Mouse (Mus musculus) stomach, postnatal 0 days (tissue): ENCODE measurements around the gene Atp1a2. TPM values are rescaled to one million over a fixed set of nuclear protein-coding genes. Genes with fewer than 3 reads are reported as not detected.

Experiments used
- ATAC-seq: fragments of 200-750 bp; cut with Nextera tagmentation; 2 replicates; pipeline ENCODE4 v1.8.0; 2017; ENCODE audit not compliant: low FRiP score, low TSS enrichment
- DNase-seq: peaks from one replicate; pipeline ENCODE4 v3.0.0-alpha.2; 2016; ENCODE audit warnings: low spot score
- H3K27ac ChIP-seq: fragments of 300-500 bp; sonication (generic); replicated peaks from 2 replicates; pipeline ENCODE4 v1.5.1; 2014; ENCODE audit warnings: mild to moderate bottlenecking, control low read depth
- H3K27me3 ChIP-seq: fragments of 300-500 bp; sonication (generic); 2 replicates; pipeline ENCODE4 v1.6.1; 2014; ENCODE audit warnings: low read length; ENCODE audit not compliant: control insufficient read depth, insufficient read depth
- H3K36me3 ChIP-seq: fragments of 300-500 bp; sonication (generic); 2 replicates; pipeline ENCODE4 v1.6.1; 2014; ENCODE audit warnings: low read length, mixed read lengths; ENCODE audit not compliant: control insufficient read depth, insufficient read depth
- H3K4me1 ChIP-seq: fragments of 300-500 bp; sonication (generic); replicated peaks from 2 replicates; pipeline ENCODE4 v1.6.1; 2014; ENCODE audit warnings: antibody characterized with exemption; ENCODE audit not compliant: control insufficient read depth, insufficient read depth
- H3K4me2 ChIP-seq: fragments of 300-500 bp; sonication (generic); replicated peaks from 2 replicates; pipeline ENCODE4 v1.6.1; 2014; ENCODE audit warnings: low read depth, mild to moderate bottlenecking, control low read depth, moderate library complexity
- H3K4me3 ChIP-seq: fragments of 300-500 bp; sonication (generic); 2 replicates; pipeline ENCODE4 v1.5.1; 2014; ENCODE audit warnings: low read depth, low read length, control low read depth
- H3K9ac ChIP-seq: fragments of 300-500 bp; sonication (generic); 2 replicates; pipeline ENCODE4 v1.6.1; 2014; ENCODE audit warnings: mild to moderate bottlenecking, low read length, control low read depth, mixed read lengths
- H3K9me3 ChIP-seq: fragments of 300-500 bp; sonication (generic); 2 replicates; pipeline ENCODE4 v1.6.1; 2016; ENCODE audit warnings: low read length; ENCODE audit not compliant: control insufficient read depth
- CTCF ChIP-seq: IDR thresholded peaks from 2 replicates; pipeline ENCODE4 v1.5.1; 2016; ENCODE audit warnings: antibody characterized with exemption, low read depth, mild to moderate bottlenecking, moderate library complexity
- EP300 ChIP-seq: optimal IDR thresholded peaks from 2 replicates; pipeline ENCODE3; 2016; ENCODE audit warnings: antibody characterized with exemption
- WGBS: fragments of 180-500 bp; shearing (Covaris S2); extraction: QIAGEN DNeasy Blood & Tissue Kit; methylation state at CpG from one replicate; pipeline ENCODE4 v1.1.7; 2014; 5-methylcytosine and 5-hydroxymethylcytosine counted together
- polyA plus RNA-seq: library from polyadenylated mRNA; unstranded; fragments of >200 nt; fragmentation: Nextera tagmentation; extraction: Ambion mirVana; gene quantifications from 2 replicates; pipeline ENCODE4 v1.2.1, GENCODE M21; 2015

Gene Atp1a2
- polyA plus RNA-seq, 1 experiment from 2014 or later: 3.1 TPM

DNA sequence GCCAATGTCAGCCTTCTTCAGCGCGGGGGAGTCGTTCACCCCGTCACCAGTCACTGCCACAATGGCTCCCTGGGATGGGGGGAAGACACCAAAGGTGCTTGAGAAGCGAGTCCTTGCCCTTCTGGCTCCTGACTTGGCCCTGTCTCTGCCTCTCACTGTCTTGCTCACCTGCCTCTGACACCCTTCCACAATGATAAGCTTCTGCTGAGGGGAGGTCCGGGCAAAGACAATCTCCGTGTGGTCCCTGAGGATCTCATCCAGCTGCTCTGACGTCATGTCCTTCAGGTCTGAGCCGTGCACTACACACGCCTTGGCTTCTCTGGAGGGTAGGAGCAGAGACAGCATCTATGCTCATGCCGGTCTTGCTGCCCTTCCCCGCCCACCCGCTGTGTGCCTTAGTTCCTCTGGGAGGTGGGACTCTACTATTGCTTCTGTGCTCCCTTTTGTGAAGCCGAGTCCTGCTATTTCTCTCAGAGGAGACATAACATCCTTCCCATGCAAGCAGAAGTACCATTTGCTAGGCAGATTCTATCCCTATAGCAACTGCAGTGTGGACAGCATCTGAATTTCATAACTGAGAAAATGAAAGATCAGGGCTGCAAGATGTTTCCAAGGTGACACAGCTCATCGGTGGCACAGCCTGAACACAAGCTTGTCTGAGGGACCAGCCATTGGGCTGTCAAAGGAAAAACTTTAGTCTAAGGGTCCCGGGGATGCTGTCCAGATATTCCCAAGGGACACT lies 17.9 kb downstream of the Atp1a2 start:
- Histone ChIP-seq H3K27ac (no peak overlapping the region), H3K4me2 (no peak overlapping the region), H3K9me3 (no peaks in the 10 kb centered on the region), H3K4me3 (no peak overlapping the region), H3K27me3 (no peaks in the 10 kb centered on the region), H3K36me3 (no peaks in the 10 kb centered on the region; the same call in 1 of the 2 replicates), H3K4me1 (no peaks in the 10 kb centered on the region), H3K9ac (no peak overlapping the region)
- whole genome bisulfite sequencing: 75% methylated on average over 16 of the region's 16 CpGs
- no peak for DNase-seq
- no peak; the same call in 1 of the 2 replicates for ATAC-seq
- TF ChIP-seq EP300: no peak
- no peak for TF ChIP-seq CTCF

DNA sequence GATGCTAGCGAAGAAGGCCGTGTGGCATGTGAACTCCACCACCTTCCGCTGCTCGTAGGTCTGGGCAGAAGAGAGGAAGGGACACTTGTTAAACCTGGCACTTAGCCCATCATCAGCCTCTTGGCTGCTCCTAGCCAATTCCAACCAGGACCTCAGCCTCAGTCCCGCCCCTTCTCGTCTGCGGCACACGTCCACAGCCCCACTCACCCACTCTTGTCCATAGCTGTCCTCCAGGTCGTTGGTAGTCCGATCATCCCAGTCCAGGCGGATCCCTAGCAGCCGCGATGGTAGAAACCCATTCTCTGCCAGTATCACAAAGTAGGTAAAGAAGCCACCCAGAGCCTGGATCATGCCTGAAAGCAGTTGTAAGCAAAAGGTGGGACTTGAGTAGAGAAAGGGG lies 19.5 kb downstream of the Atp1a2 start:
- TF ChIP-seq CTCF: no peak
- no peak for TF ChIP-seq EP300
- H3K36me3 ChIP-seq: no peaks in the 10 kb centered on the region; the same call in 1 of the 2 replicates
- H3K4me1 ChIP-seq: no peaks in the 10 kb centered on the region
- H3K4me2 ChIP-seq: no peak overlapping the region
- H3K9ac ChIP-seq: no peak overlapping the region
- ATAC-seq: no peak
- H3K4me3 ChIP-seq: no peak overlapping the region
- H3K9me3 ChIP-seq: no peaks in the 10 kb centered on the region
- WGBS: 90% methylated on average over 13 of the region's 13 CpGs
- no peaks in the 10 kb centered on the region for H3K27me3 ChIP-seq
- no peak overlapping the region for H3K27ac ChIP-seq
- DNase-seq: no peak

- Histone ChIP-seq H3K9ac (no peak overlapping the region), H3K36me3 (no peaks in the 10 kb centered on the region; the same call in 1 of the 2 replicates), H3K4me3 (no peak overlapping the region), H3K9me3 (no peaks in the 10 kb centered on the region), H3K4me2 (no peak overlapping the region), H3K4me1 (no peaks in the 10 kb centered on the region), H3K27ac (no peak overlapping the region), H3K27me3 (no peaks in the 10 kb centered on the region)
- DNase-seq: no peak
- ATAC-seq: no peak
- TF ChIP-seq CTCF: no peak
- TF ChIP-seq EP300: no peak
- WGBS: 66% methylated on average over 3 of the region's 3 CpGs
These were observed 20.7 kb downstream of the Atp1a2 start for GRCm38 (mm10) chr1:172277172-172277571.

- no peaks in the 10 kb centered on the region for H3K9me3 ChIP-seq
- H3K27ac ChIP-seq: no peak overlapping the region
- 69% methylated on average over 5 of the region's 5 CpGs for WGBS
- no peak for TF ChIP-seq EP300
- TF ChIP-seq CTCF: no peak
- H3K4me1 ChIP-seq: no peaks in the 10 kb centered on the region
- H3K36me3 ChIP-seq: no peaks in the 10 kb centered on the region; the same call in 1 of the 2 replicates
- H3K27me3 ChIP-seq: no peaks in the 10 kb centered on the region
- no peak for ATAC-seq
- H3K4me2 ChIP-seq: no peak overlapping the region
- DNase-seq: no peak
- H3K4me3 ChIP-seq: no peak overlapping the region
- no peak overlapping the region for H3K9ac ChIP-seq
These were observed 23.3 kb downstream of the Atp1a2 start for GRCm38 (mm10) chr1:172274547-172274946.

GRCm38 (mm10) chr1:172274116-172274515 lies 23.7 kb downstream of the Atp1a2 start:
- Histone ChIP-seq H3K9me3 (no peaks in the 10 kb centered on the region), H3K9ac (no peak overlapping the region), H3K4me1 (no peaks in the 10 kb centered on the region), H3K4me3 (no peak overlapping the region), H3K27ac (no peak overlapping the region), H3K4me2 (no peak overlapping the region), H3K27me3 (no peaks in the 10 kb centered on the region), H3K36me3 (no peaks in the 10 kb centered on the region; the same call in 1 of the 2 replicates)
- no peak for DNase-seq
- ATAC-seq: no peak
- no peak for TF ChIP-seq EP300
- no peak for TF ChIP-seq CTCF
- 57% methylated on average over 5 of the region's 5 CpGs for WGBS

DNA sequence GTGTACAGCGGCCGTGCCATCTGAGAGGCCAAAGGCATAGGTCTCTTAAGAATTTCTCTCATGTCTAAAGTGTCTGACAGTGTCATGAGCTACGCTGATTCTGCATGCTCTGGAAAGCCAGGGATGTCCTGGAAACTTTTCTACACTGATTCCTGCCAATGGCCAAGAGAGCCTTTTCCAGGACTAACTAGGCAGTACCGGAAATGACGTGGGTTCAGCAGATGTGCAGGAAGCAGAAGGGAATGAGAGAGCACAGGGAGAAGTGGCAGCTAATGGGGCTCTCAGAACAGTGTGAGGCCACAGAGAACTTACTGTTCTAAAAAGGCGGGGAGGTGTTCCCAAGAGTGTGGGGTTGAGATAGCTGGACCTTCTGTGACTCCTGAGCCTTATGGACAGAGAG lies 24.5 kb downstream of the Atp1a2 start:
- H3K27me3 ChIP-seq: no peaks in the 10 kb centered on the region

More for the DNA sequence above, 24.5 kb downstream of the Atp1a2 start:
- no peak for TF ChIP-seq CTCF
- TF ChIP-seq EP300: no peak
- no peak overlapping the region for H3K4me3 ChIP-seq
- ATAC-seq (no peak), DNase-seq (no peak)
- no peak overlapping the region for H3K9ac ChIP-seq
- no peak overlapping the region for H3K4me2 ChIP-seq
- H3K27ac ChIP-seq: no peak overlapping the region
- no peaks in the 10 kb centered on the region for H3K4me1 ChIP-seq
- 89% methylated on average over 6 of the region's 6 CpGs for whole genome bisulfite sequencing
- H3K9me3 ChIP-seq: no peaks in the 10 kb centered on the region
- H3K36me3 ChIP-seq: no peaks in the 10 kb centered on the region; the same call in 1 of the 2 replicates
